Mouse (Mus musculus) intestine, embryonic 15.5 days (tissue): ENCODE data around the gene Dscaml1. TPM values are rescaled to one million over a fixed set of nuclear protein-coding genes. Genes with fewer than 3 reads are reported as not detected.

Experiments
- ATAC-seq: fragments of 200-750 bp; cut with Nextera tagmentation; 2 replicates; pipeline ENCODE4 v1.8.0; 2017; ENCODE audit warnings: moderate TSS enrichment, moderate library complexity
- H3K27ac ChIP-seq: fragments of 300-500 bp; sonication (generic); 2 replicates; pipeline ENCODE4 v1.5.1; 2015; ENCODE audit warnings: mild to moderate bottlenecking, inconsistent platforms
- H3K27me3 ChIP-seq: fragments of 300-500 bp; sonication (generic); replicated peaks from 2 replicates; pipeline ENCODE4 v1.6.1; 2015; ENCODE audit warnings: inconsistent platforms
- H3K36me3 ChIP-seq: fragments of 300-500 bp; sonication (generic); 2 replicates; pipeline ENCODE4 v1.6.1; 2015; ENCODE audit warnings: inconsistent platforms
- H3K4me1 ChIP-seq: fragments of 300-500 bp; sonication (generic); replicated peaks from 2 replicates; pipeline ENCODE4 v1.6.1; 2015; ENCODE audit warnings: inconsistent platforms
- H3K4me2 ChIP-seq: fragments of 300-500 bp; sonication (generic); replicated peaks from 2 replicates; pipeline ENCODE4 v1.6.1; 2015; ENCODE audit warnings: mild to moderate bottlenecking, inconsistent platforms
- H3K4me3 ChIP-seq: fragments of 300-500 bp; sonication (generic); replicated peaks from 2 replicates; pipeline ENCODE4 v1.5.1; 2015; ENCODE audit warnings: inconsistent platforms
- H3K9ac ChIP-seq: fragments of 300-500 bp; sonication (generic); 2 replicates; pipeline ENCODE4 v1.6.1; 2015; ENCODE audit warnings: inconsistent platforms
- H3K9me3 ChIP-seq: fragments of 300-500 bp; sonication (generic); 2 replicates; pipeline ENCODE4 v1.6.1; 2016; ENCODE audit warnings: inconsistent platforms
- WGBS: fragments of 180-500 bp; shearing (Covaris S2); methylation state at CpG from one replicate; pipeline ENCODE4 v1.1.7; 2015; 5-methylcytosine and 5-hydroxymethylcytosine counted together
- polyA plus RNA-seq: library from polyadenylated mRNA; unstranded; fragments of >200 nt; fragmentation: Nextera tagmentation; extraction: Ambion mirVana; gene quantifications from 2 replicates; pipeline ENCODE4 v1.2.1, GENCODE M21; 2015

Dscaml1 gene
- polyA plus RNA-seq, 1 experiment from 2014 or later = 0.44 TPM

DNA sequence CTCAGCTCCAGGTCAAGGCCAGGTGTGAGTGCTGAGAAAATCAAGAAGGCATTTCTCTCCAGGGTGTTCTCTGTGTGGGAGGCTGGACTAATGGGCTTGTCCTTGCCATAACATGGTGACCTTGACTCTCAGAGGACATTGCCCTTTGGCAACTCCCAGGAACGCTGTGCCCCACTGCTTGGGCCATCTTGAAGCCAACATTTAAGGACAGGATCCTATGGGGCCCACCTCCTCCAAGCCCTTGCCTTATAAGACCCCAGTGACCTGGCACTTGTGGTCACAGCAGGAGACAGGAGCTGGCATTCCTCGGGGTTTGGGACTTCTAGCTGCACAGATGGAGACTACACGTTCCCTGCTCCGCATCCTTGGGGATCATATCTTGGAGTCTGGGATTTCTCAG lies 27.0 kb upstream of the Dscaml1 start, which contains the start of gene Fxyd2:
Gene Fxyd2, plus strand, starts transcription at position 236 of the 400 bp plus-strand sequence.
- no peak within 1 kb of the TSS for H3K9ac ChIP-seq
- ATAC-seq = no peak
- no peak within 1 kb of the TSS for H3K4me3 ChIP-seq
- H3K27me3 ChIP-seq = no peaks in the 10 kb centered on the region
- no peaks in the 10 kb centered on the region for H3K36me3 ChIP-seq
- H3K27ac ChIP-seq = no peak within 1 kb of the TSS
- WGBS = 77% methylated on average over 4 of the region's 4 CpGs
- no peaks in the 10 kb centered on the region for H3K9me3 ChIP-seq
- H3K4me1 ChIP-seq = no peaks in the 10 kb centered on the region
- H3K4me2 ChIP-seq = no peak within 1 kb of the TSS

GRCm38 (mm10) chr9:45401851-45402250 lies 24.6 kb upstream of the Dscaml1 start:
- WGBS = 50% methylated on average over 4 of the region's 4 CpGs

DNA sequence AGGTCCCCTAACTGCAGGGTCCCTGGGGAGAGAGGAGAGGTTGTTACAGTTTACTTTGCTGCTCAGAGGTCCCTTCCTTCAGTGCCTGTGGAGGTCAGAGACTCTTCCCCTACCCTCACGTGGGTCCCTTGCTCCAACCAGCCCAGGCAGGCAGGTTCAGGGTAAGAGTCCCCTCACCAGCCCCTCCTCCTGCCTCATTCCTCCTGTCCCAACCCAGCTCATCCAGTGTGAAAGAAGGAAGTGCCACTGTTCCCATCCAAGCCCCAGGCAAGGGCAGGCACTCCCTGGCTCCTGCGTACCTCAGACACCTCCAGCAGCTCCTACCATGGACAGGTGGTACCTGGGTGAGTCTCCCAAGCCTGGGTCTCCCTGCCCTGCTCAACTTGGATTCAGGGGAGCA lies 23.5 kb upstream of the Dscaml1 start:
- Histone ChIP-seq H3K4me2 (no peak overlapping the region), H3K9ac (no peak overlapping the region), H3K9me3 (no peaks in the 10 kb centered on the region), H3K4me1 (peaks cover 1% of the 10 kb centered on the region; the same call in 1 of the 2 replicates), H3K27ac (no peak overlapping the region), H3K27me3 (no peaks in the 10 kb centered on the region; the same call in 1 of the 2 replicates), H3K36me3 (no peaks in the 10 kb centered on the region), H3K4me3 (no peak overlapping the region)
- ATAC-seq = no peak
- WGBS = 60% methylated on average over 2 of the region's 2 CpGs

More at GRCm38 (mm10) chr9:45401851-45402250, 24.6 kb upstream of the Dscaml1 start:
- no peak overlapping the region for H3K4me2 ChIP-seq
- no peak overlapping the region for H3K27ac ChIP-seq
- no peaks in the 10 kb centered on the region for H3K27me3 ChIP-seq
- no peak overlapping the region for H3K9ac ChIP-seq
- no peak overlapping the region for H3K4me3 ChIP-seq
- H3K9me3 ChIP-seq = no peaks in the 10 kb centered on the region
- no peaks in the 10 kb centered on the region for H3K4me1 ChIP-seq
- no peaks in the 10 kb centered on the region for H3K36me3 ChIP-seq
- no peak for ATAC-seq

GRCm38 (mm10) chr9:45405694-45406093 lies 20.7 kb upstream of the Dscaml1 start:
- 53% methylated on average over 5 of the region's 5 CpGs for WGBS
- Histone ChIP-seq H3K9me3 (no peaks in the 10 kb centered on the region), H3K4me1 (peaks cover 5% of the 10 kb centered on the region; the same call in 1 of the 2 replicates), H3K4me3 (no peak overlapping the region), H3K4me2 (no peak overlapping the region), H3K9ac (no peak overlapping the region), H3K27ac (no peak overlapping the region), H3K36me3 (no peaks in the 10 kb centered on the region), H3K27me3 (no peaks in the 10 kb centered on the region; the same call in 1 of the 2 replicates)
- no peak for ATAC-seq

GRCm38 (mm10) chr9:45406808-45407207 lies 19.6 kb upstream of the Dscaml1 start:
- H3K4me3 ChIP-seq = no peak overlapping the region
- no peak for ATAC-seq
- no peaks in the 10 kb centered on the region for H3K36me3 ChIP-seq
- peaks cover 5% of the 10 kb centered on the region; the same call in 1 of the 2 replicates for H3K4me1 ChIP-seq
- no peak overlapping the region for H3K27ac ChIP-seq
- H3K9me3 ChIP-seq = no peaks in the 10 kb centered on the region
- no peaks in the 10 kb centered on the region; the same call in 1 of the 2 replicates for H3K27me3 ChIP-seq
- H3K9ac ChIP-seq = no peak overlapping the region
- whole genome bisulfite sequencing = 81% methylated on average over 3 of the region's 3 CpGs
- no peak overlapping the region for H3K4me2 ChIP-seq

GRCm38 (mm10) chr9:45407706-45408675 lies 18.4 kb upstream of the Dscaml1 start:
- Histone ChIP-seq H3K4me1 (peaks cover 5% of the 10 kb centered on the region; the same call in 1 of the 2 replicates), H3K9me3 (no peaks in the 10 kb centered on the region), H3K36me3 (no peaks in the 10 kb centered on the region), H3K9ac (no peak overlapping the region), H3K4me2 (peak overlapping the region; percentile 59), H3K4me3 (peak overlapping the region; percentile 20), H3K27me3 (no peaks in the 10 kb centered on the region; the same call in 1 of the 2 replicates), H3K27ac (no peak overlapping the region)
- peak; percentile 61 for ATAC-seq
- WGBS = 35% methylated on average over 33 of the region's 33 CpGs

DNA sequence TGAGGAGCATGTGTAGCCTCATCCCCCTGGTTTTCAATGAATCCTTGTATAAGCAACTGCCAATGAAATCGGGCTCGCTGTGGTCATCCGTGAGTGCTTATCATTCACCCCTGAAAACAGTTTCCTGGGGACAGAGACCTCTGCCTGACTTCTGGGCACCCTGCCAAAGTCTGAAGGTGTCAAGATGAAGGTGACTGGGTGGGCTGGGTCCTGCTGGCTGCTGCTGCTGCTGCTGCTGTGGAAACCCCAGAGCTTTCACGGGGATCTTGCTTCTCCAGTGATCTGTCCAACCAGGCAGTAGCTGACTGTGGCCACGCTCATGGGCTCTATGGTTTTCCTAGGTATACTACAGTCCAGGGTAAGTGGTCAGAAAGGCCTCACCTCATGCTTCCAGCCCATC lies 16.2 kb upstream of the Dscaml1 start:
- no peak overlapping the region for H3K27ac ChIP-seq
- H3K9me3 ChIP-seq = no peaks in the 10 kb centered on the region
- H3K4me2 ChIP-seq = no peak overlapping the region
- peaks cover 5% of the 10 kb centered on the region; the same call in 1 of the 2 replicates for H3K4me1 ChIP-seq
- no peak overlapping the region for H3K4me3 ChIP-seq
- ATAC-seq = no peak
- H3K9ac ChIP-seq = no peak overlapping the region
- no peaks in the 10 kb centered on the region; the same call in 1 of the 2 replicates for H3K27me3 ChIP-seq
- no peaks in the 10 kb centered on the region for H3K36me3 ChIP-seq
- 78% methylated on average over 5 of the region's 5 CpGs for WGBS

DNA sequence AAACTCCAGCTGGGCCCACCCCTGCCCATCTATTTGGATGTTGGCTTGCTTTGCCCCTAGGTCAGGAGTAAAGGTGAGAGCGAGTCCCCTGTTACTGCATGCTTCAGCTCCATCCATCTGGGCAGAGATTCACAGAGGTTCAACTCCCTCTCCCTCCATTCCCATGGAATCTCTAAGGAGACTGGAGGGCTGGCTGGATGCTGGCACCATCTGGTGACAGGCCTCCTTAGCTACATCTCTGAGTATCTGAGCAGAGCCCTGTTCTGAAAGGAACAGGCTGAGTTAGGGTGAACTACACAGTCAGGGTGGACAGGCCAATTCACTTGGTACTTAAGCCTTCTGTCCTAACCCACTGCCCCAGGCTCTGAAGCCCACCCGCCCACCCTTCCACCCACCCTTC lies 15.8 kb upstream of the Dscaml1 start:
- H3K27me3 ChIP-seq = no peaks in the 10 kb centered on the region; the same call in 1 of the 2 replicates
- H3K4me3 ChIP-seq = no peak overlapping the region
- H3K9me3 ChIP-seq = no peaks in the 10 kb centered on the region
- H3K4me2 ChIP-seq = no peak overlapping the region
- H3K4me1 ChIP-seq = peaks cover 5% of the 10 kb centered on the region; the same call in 1 of the 2 replicates
- H3K36me3 ChIP-seq = no peaks in the 10 kb centered on the region
- H3K9ac ChIP-seq = no peak overlapping the region
- no peak overlapping the region for H3K27ac ChIP-seq
- WGBS = 90% methylated on average over 2 of the region's 2 CpGs
- ATAC-seq = no peak

GRCm38 (mm10) chr9:45411111-45411510 lies 15.3 kb upstream of the Dscaml1 start:
- no peak for ATAC-seq
- no peak overlapping the region for H3K4me3 ChIP-seq
- H3K27me3 ChIP-seq = no peaks in the 10 kb centered on the region; the same call in 1 of the 2 replicates
- WGBS = 75% methylated on average over 3 of the region's 3 CpGs
- no peak overlapping the region for H3K9ac ChIP-seq
- no peak overlapping the region for H3K4me2 ChIP-seq
- no peaks in the 10 kb centered on the region for H3K36me3 ChIP-seq
- H3K4me1 ChIP-seq = peaks cover 5% of the 10 kb centered on the region; the same call in 1 of the 2 replicates
- H3K9me3 ChIP-seq = no peaks in the 10 kb centered on the region
- no peak overlapping the region for H3K27ac ChIP-seq

- no peak overlapping the region for H3K9ac ChIP-seq
- H3K4me2 ChIP-seq = peak overlapping the region; percentile 43
- peaks cover 5% of the 10 kb centered on the region; the same call in 1 of the 2 replicates for H3K4me1 ChIP-seq
- H3K27ac ChIP-seq = no peak overlapping the region
- no peaks in the 10 kb centered on the region for H3K9me3 ChIP-seq
- H3K36me3 ChIP-seq = no peaks in the 10 kb centered on the region
- 18% methylated on average over 7 of the region's 7 CpGs for WGBS
- no peak overlapping the region for H3K4me3 ChIP-seq
- no peaks in the 10 kb centered on the region; the same call in 1 of the 2 replicates for H3K27me3 ChIP-seq
- peak; percentile 48 for ATAC-seq
These were observed 14.6 kb upstream of the Dscaml1 start for GRCm38 (mm10) chr9:45411803-45412202.

GRCm38 (mm10) chr9:45412287-45412686 lies 14.1 kb upstream of the Dscaml1 start:
- no peaks in the 10 kb centered on the region for H3K36me3 ChIP-seq
- WGBS = 6% methylated on average over 10 of the region's 10 CpGs
- no peak overlapping the region for H3K4me3 ChIP-seq
- H3K9ac ChIP-seq = no peak overlapping the region
- H3K27ac ChIP-seq = no peak overlapping the region
- no peaks in the 10 kb centered on the region for H3K9me3 ChIP-seq
- no peaks in the 10 kb centered on the region; the same call in 1 of the 2 replicates for H3K27me3 ChIP-seq
- peaks cover 5% of the 10 kb centered on the region; the same call in 1 of the 2 replicates for H3K4me1 ChIP-seq
- ATAC-seq = peak; percentile 58
- H3K4me2 ChIP-seq = peak overlapping the region; percentile 43

DNA sequence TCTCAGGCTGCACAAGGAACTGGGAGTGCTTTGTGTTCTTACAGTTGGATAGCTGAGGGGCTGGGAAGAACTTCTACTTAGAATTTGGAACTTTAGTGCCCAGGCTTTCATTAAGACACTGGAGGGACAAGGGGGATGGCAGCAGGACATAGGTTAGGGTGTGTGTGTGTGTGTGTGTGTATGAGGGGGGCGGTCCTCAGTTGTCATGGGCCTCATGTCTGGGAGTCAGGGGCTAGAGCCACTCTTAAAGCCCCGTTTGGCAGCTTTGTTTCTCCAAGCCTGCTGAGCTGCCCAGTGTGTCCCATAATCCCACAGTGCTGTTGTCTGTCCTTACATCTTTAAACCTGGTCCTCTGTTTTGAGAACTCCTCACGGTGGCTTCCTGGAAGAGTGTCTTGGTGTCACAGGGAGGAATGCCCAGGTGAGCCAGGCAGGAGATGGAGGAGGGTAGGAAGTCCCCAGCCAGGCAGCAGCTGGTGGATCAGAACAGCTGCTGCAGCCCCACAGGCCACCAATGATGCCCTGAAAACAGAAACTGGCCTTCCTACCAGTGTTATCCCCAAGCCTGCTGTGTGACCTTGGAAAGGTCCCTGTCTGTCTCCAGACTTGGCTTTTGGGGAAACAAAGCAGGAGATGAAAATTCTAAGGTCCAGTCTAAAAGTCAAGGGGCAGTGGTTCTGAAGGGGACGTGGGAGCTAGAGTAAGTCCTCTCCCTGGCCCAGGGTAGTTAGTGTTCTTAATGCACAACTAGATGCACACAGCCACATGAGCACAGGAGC lies 13.5 kb upstream of the Dscaml1 start:
- Histone ChIP-seq H3K9me3 (no peaks in the 10 kb centered on the region), H3K27me3 (no peaks in the 10 kb centered on the region; the same call in 1 of the 2 replicates), H3K4me2 (no peak overlapping the region), H3K4me1 (peaks cover 4% of the 10 kb centered on the region; the same call in 1 of the 2 replicates), H3K9ac (no peak overlapping the region), H3K27ac (no peak overlapping the region), H3K4me3 (no peak overlapping the region), H3K36me3 (no peaks in the 10 kb centered on the region)
- ATAC-seq = no peak
- 82% methylated on average over 4 of the region's 4 CpGs for WGBS
